Mouse (Mus musculus): Measurements from ENCODE around the gene Men1.
"Not testable (repeated sequence)": the region's sequence is repeated elsewhere in the genome, so short reads cannot be mapped to it uniquely, and the experiment has no call there.

Gene Men1

GRCm38 (mm10) chr19:6305517-6306115, 29.2 kb upstream of the Men1 start:
- no peak for DNase-seq (ENCODE audit: low spot score in 2 of 2)

DNA sequence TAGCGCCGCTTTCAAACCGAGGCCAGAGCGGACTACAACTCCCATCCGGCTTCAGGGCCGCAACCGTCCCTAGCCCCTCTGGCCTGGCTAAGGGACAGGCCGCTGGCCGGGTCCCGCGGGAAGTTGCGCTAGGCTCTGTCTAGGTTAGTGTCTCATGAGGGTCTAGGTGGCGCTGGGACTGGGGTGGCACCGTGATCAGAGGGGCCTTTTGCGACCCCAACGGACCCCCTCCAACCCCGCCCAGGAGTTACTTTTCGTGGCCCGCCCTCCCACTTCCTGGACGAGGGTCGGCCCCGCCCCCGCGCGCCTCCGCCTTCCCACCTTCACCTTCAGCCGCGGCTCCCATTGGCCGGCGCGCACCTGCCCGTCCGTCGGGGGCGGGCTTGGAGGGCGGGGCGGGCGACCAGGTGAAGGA, 28.6 kb upstream of the Men1 start, which contains the start of gene Cdc42bpg:
Cdc42bpg (plus strand) TSS at position 320 of the 415 bp plus-strand sequence.
- DNase-seq (ENCODE audit: low spot score in 2 of 2) = peak in 1 of 2 experiments; percentile 25

GRCm38 (mm10) chr19:6306586-6306985, 28.2 kb upstream of the Men1 start:
- DNase-seq (ENCODE audit: low spot score in 2 of 2) = no peak

DNA sequence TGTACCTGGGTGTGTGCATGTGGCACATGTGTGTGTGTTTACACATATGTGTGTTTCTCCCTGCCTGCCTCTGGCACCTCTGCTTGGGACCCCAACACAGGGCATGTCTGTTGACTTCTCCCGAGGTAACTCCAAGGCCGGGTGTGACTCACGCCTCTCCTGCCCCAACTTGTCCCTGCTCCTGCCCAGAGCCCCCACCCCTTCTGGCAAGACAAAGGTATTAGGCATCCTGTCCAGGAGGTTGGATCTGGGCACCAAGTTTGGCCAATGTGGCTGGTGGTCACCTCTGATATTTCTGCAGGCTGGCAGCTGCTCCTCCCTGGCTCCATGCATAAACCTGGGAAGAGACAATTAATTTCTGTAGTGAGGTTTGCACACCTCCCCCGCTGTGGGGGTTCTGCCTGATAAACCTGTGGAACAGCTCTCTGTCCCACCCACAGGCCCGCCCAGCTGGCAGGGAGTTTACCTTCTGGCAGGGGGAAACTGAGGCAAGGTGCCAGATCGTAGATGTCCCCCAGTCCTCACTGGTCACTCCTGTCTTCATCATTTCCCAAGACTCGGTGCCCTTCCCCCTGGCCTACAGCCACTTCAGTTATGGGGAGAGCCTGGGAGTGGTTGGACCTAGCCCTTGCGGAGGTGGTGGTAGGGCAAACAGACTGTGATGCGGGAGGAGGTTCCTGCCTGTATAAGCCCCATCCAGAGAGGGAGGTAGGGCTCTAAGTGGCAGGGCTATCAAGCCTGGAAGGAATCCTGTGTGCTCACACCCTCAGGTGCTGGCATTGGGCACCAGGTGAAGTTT, 26.8 kb upstream of the Men1 start:
- no peak for DNase-seq (ENCODE audit: low spot score in 2 of 2)

GRCm38 (mm10) chr19:6310181-6310580, 24.6 kb upstream of the Men1 start:
- DNase-seq (ENCODE audit: low spot score in 2 of 2) = no peak

- not testable (repeated sequence) for DNase-seq (ENCODE audit: low spot score in 2 of 2)
Observed at GRCm38 (mm10) chr19:6311783-6312182, 23.0 kb upstream of the Men1 start.

- no peak for DNase-seq (ENCODE audit: low spot score in 2 of 2)
Observed at GRCm38 (mm10) chr19:6313796-6314195, 21.0 kb upstream of the Men1 start.

DNA sequence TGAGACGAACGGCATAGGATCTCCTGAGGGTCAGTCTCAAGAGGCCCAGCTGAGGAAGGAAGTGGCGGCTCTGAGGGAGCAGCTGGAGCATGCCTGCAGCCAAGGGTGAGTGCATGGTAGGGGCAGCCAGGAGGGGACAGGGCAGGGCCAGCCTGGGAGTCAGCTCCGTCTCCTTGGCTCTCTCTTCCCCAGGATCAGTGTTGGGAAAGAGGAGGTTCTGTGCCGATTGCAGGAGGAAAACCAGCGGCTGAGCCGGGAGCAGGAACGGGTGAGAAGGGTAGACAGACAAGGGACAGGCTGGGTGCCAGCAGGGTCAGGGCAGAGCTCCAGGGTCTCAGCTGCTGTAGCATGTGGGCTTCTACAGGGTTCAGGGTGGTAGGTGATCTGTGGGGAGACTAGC, 20.3 kb upstream of the Men1 start:
- no peak for DNase-seq (ENCODE audit: low spot score in 2 of 2)

DNA sequence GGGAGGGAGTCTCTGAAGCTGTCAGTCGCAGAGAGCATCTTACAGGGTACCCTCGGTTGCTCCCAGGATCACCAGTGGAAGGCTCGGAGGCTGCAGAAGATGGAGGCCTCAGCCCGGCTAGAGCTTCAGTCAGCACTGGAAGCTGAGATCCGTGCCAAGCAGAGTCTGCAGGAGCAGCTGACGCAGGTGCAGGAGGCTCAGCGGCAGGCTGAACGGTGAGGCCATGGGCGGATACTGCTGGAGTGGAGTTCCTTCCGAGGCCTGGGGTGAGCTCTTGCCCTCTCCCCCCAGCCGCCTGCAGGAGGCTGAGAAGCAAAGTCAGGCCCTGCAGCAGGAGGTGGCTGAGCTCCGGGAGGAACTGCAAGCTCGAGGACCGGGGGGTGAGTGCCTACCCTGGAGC, 19.2 kb upstream of the Men1 start:
- DNase-seq (ENCODE audit: low spot score in 2 of 2) = no peak

DNA sequence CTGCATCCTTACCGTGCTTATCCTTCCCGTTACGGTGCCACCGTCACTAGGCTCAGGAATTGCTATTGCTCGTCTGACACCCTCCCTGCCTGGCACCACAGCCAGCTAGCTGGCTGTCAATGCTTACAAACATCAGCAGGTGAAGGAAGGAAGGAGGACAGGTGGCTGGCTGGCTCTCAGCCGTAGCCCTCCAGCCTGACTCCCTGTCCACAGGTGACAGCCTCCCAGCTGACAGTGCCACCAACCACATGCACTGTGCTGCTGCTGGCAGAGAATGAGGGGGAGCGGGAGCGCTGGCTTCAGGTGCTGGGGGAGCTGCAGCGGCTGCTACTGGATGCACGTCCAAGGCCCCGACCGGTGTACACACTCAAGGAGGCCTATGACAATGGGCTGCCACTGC, 16.6 kb upstream of the Men1 start:
- no peak for DNase-seq (ENCODE audit: low spot score in 2 of 2)

- DNase-seq (ENCODE audit: low spot score in 2 of 2) = no peak
Observed at GRCm38 (mm10) chr19:6321358-6321757, 13.4 kb upstream of the Men1 start.

- DNase-seq (ENCODE audit: low spot score in 2 of 2) = no peak
Observed at GRCm38 (mm10) chr19:6321786-6322621, 12.8 kb upstream of the Men1 start.

- no peak for DNase-seq (ENCODE audit: low spot score in 2 of 2)
Observed at GRCm38 (mm10) chr19:6324751-6325150, 10.0 kb upstream of the Men1 start.

DNA sequence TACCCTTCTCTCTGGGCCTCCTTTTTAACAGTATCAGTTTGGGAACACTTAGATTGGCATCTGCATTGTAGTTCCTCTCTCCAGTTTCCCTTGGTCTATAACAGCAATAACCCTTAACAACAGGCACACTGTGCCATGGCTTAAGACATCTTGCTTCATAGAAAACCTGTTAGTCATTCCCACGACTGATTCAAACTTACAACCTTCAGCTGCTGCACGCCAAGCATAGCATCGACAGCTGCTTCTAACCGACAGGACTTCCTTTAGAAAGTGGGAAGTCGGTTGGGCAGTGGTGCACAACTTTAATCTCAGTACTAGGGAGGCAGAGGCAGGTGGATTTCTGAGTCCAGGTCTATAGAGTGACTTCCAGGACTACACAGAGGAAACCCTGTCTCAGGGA, 3.6 kb upstream of the Men1 start:
- no peak for DNase-seq (ENCODE audit: low spot score in 2 of 2)

- DNase-seq (ENCODE audit: low spot score in 2 of 2) = no peak
Observed at GRCm38 (mm10) chr19:6331719-6332516, 2.9 kb upstream of the Men1 start.

DNA sequence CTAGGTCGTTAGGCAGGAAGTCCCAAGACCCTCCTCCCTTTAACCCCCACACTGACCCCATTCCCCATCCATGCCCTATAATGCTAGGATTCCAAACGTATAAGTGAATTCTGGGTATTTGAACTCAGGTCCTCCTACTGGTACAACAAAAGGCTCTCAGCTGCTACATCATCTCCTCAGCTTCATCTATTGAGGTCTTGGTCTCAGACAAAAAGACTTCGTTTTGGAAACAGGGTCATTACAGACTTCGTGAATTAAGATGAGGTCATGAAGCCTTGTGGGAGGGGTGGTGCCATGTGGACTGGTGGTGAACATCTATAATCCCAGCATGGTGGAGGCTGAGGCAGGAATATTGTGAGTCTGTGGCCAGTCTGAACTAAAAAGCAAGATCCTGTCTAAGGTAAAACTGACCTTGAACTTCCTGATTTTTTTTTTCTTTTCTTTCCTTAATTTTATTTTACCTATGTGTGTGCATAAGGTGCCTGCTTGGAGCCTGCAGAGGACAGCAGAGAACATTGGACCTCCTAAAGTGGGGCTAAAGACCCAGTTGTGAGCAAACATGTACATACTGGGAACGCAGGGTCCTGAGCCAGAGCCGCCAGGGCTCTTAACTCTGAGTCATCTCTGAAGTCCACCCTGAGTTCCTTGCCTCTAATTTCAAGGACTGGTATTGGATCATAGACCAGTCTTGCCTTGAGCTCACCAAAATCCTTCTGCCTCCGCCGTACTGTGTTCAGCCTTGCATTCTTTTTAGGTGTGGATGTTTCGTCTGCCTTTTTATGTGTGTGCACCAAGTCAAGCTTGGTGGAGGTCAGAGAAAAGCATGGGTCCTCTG, 801 bp upstream of the Men1 start:
- DNase-seq (ENCODE audit: low spot score in 2 of 2) = no peak

DNA sequence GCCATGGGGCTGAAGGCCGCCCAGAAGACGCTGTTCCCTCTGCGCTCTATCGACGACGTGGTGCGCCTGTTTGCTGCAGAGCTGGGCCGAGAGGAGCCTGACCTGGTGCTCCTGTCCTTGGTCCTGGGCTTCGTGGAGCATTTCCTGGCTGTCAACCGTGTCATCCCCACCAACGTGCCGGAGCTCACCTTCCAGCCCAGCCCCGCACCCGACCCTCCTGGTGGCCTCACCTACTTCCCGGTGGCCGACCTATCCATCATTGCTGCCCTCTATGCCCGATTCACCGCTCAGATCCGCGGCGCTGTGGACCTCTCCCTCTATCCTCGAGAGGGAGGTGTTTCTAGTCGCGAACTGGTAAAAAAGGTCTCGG, 664 bp downstream of the Men1 start:
- no peak for DNase-seq (ENCODE audit: low spot score in 2 of 2)

DNA sequence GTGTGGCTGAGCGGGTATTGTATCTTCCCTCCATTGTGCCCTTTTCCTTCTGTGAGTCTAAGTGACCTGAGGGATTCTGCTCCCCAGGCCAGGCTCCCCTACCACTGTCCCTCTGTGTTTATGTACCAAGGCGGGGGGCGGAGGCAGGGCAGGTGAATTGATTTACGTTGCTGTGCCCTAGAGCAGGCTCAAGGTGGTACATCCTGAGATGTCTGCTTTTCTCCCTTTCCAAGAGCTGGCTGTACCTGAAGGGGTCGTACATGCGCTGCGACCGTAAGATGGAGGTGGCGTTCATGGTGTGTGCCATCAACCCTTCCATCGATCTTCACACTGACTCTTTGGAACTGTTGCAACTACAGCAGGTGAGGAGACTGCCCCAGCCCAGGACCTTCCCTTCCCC, 2.1 kb downstream of the Men1 start:
- no peak for DNase-seq (ENCODE audit: low spot score in 2 of 2)

DNA sequence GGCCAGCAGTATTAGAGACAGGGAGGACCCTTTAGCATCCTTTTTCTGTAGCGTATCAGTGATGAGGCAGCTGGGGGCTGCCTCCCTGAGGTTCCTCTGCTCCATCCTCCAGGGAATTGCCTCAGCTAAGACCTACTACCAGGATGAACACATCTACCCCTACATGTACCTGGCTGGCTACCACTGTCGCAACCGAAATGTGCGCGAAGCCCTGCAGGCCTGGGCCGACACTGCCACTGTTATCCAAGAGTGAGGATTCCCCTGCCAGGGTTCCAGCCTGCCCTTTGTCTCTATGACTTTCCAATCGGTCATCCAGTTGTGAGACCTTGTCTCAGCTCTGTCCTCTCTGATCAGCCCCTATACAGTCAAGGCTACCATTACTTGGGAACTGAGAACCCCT, 3.4 kb downstream of the Men1 start:
- DNase-seq (ENCODE audit: low spot score in 2 of 2) = no peak

DNA sequence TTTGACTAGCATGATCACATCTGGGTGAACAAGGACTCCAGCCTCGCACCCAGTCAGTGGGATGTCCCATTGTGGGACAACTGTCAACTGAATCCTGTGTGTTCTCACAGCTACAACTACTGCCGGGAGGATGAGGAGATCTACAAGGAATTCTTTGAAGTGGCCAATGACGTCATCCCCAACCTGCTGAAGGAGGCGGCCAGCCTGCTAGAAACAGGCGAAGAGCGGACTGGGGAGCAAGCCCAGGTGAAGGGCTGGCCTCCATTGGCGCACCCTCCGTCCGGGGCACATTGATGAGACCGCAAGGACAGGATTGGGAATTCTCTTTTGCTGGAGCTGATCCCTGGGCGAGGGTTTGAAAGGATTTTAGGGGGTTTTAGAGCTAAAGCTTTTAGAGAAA, 3.9 kb downstream of the Men1 start:
- DNase-seq (ENCODE audit: low spot score in 2 of 2) = no peak

- no peak for DNase-seq (ENCODE audit: low spot score in 2 of 2)
Observed at GRCm38 (mm10) chr19:6339191-6339590, 4.4 kb downstream of the Men1 start.

Data from frontal cortex, postnatal 25 days (tissue).